Mouse (Mus musculus) megakaryocyte, embryonic 14.5 days (primary cell): Measurements from ENCODE around the gene Qser1. TPM values are rescaled to one million over a fixed set of nuclear protein-coding genes. Genes with fewer than 3 reads are reported as not detected.

Source experiments
- H3K27me3 ChIP-seq: replicated peaks from 2 replicates; pipeline ENCODE3; 2012; ENCODE audit warnings: inconsistent platforms
- H3K36me3 ChIP-seq: replicated peaks from 2 replicates; pipeline ENCODE3; 2012; ENCODE audit warnings: low read length, inconsistent platforms, mixed read lengths
- H3K4me1 ChIP-seq: 2 replicates; pipeline ENCODE4 v1.6.1; 2012; ENCODE audit warnings: inconsistent platforms
- H3K4me3 ChIP-seq: replicated peaks from 2 replicates; pipeline ENCODE3; 2012; ENCODE audit warnings: moderate library complexity, mild to moderate bottlenecking, inconsistent platforms
- H3K9me3 ChIP-seq: 2 replicates; pipeline ENCODE4 v1.6.1; 2012; ENCODE audit warnings: inconsistent platforms
- FLI1 ChIP-seq: IDR thresholded peaks from 2 replicates; pipeline ENCODE4 v1.6.1; 2012; ENCODE audit warnings: low read length, inconsistent platforms, mixed read lengths
- GATA1 ChIP-seq: IDR thresholded peaks from 3 replicates; pipeline ENCODE4 v1.6.1; 2012; ENCODE audit warnings: mixed read lengths, low read length, inconsistent platforms, borderline replicate concordance
- polyA plus RNA-seq: library from polyadenylated mRNA; stranded (reverse); fragments of >175 nt; gene quantifications from 2 replicates; pipeline ENCODE4 v1.2.3, GENCODE M21; 2012; ENCODE audit warnings: low replicate concordance; ENCODE audit not compliant: insufficient read depth

The Qser1 gene
- polyA plus RNA-seq, 1 experiment: 0.15 TPM

DNA sequence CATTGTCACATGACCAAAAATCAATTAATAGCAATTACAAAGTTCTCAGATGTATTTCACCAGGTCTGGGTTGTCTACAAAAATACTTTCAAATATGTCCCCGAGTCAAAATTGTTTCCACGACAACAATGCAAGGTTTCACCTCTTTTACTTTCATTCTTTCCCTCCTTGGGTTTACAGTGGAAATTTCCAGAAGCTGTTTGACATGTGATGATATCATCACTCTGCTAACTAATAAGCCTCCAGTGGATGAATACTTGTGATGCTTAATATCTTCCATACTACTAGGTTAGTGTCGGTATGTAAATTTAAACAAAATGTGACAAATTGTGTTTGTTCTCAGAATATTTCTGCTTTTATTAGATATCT, 33.4 kb upstream of the Qser1 start:
- peak overlapping the region; percentile 97 for H3K4me3 ChIP-seq
- no peak for TF ChIP-seq GATA1
- H3K27me3 ChIP-seq: peaks cover 32% of the 10 kb centered on the region
- no peaks in the 10 kb centered on the region for H3K9me3 ChIP-seq
- H3K4me1 ChIP-seq: peaks cover 41% of the 10 kb centered on the region
- no peaks in the 10 kb centered on the region for H3K36me3 ChIP-seq

DNA sequence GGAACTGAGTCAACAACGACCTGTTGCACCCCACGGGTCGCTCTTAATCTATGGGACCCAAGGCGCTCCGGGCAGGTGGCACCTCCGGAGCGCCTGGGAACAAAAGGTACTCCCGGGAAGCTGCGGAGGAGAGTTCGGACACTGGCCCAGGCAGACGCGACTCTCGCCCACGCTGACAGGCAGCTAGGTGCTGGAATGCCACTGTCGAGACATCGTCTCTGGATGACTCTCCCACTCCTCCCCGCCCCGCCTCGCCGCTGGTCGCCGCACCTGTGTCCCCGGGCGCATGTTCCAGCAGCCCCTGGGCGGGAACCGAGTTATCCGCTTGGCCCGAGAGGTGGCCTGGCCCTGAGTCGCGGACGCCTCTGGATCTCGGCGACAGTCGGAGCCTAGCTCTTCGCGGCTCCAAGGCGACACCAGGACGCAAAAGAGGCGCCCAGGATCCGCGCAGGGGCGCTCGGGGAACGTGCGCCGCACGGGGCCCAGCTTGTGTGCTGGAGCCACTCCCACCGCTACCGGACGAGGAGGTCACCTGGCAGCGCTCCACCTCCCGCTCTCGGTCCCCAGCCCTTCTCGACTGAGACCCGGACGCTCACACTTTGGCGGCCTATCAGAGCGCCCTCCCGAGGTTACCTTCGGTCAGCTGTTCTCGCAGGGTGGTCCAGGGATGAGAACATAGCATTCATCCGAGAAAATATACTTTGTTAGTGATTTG, 32.9 kb upstream of the Qser1 start, which contains the start of gene Prrg4:
TSS of gene Prrg4 (minus strand) at position 601 of the 715 bp plus-strand sequence.
- Histone ChIP-seq H3K9me3 (no peaks in the 10 kb centered on the region), H3K4me1 (peaks cover 41% of the 10 kb centered on the region), H3K27me3 (peaks cover 32% of the 10 kb centered on the region), H3K4me3 (peak within 1 kb of the TSS; percentile 97), H3K36me3 (no peaks in the 10 kb centered on the region)
- TF ChIP-seq GATA1 (no peak), FLI1 (no peak)

DNA sequence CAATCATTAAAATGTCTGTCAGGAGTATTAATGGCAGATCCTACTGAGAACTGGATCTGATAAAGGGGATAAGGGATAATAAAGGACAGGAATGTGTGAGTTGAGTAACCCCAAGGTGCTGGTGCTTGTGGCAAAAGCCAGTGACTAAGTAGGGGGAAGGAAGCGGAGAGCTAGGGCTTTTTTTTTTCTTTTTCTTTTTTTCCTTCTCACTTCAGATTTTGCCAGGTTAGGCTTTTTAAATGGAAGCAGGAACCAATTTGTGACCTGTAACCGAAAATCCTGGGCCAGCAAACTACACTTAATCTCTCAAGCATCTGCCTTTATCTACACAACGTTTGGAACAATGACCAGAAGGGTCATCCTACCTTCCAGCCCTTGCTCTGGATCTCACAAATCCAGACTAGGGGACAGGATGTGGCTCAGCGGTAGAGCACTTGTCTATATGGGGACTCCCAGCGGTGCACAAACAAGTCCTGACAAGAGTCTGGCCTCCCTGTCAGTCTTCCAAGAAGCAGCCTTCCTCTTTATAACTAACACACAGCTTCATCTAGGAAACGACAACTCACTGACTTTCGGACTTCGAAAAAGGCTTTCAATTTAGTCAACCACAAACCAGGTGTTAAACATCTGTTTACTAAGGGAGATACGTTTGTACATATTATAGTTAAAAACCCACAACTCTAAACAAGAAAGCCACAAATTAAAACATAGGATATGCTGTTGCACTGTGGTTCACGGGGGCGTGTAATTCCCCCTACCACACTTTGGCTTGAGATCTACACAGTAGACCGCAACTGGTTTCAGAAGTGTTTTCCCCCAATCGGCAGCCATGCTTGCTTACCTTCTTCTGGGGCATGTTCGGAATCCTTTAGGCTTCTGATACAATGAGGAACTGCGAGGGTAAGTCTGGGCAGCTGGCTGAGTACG, 31.9 kb upstream of the Qser1 start:
- Histone ChIP-seq H3K4me1 (peaks cover 40% of the 10 kb centered on the region), H3K9me3 (no peaks in the 10 kb centered on the region), H3K27me3 (peaks cover 30% of the 10 kb centered on the region), H3K36me3 (no peaks in the 10 kb centered on the region), H3K4me3 (peak overlapping the region; percentile 97)
- TF ChIP-seq FLI1: no peak

DNA sequence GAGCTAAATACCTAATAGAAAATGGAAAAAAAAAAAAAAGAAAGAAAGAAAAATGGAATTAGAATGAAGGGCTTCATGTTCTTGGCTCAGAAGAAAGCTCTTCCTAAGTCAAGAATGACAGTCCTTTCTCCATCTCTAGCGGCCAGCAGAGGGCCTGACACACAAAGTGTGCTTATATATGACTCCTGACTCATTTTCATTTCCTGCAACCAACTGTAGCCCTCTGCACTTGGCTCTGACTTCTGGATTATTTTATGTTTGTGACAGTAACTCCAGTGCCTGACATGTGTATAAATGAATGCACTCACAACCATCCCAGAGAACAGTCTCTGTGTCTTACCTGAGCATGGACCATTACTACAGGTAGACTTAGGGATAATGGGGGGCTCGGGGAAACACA, 31.1 kb upstream of the Qser1 start:
- H3K4me3 ChIP-seq: peak overlapping the region; percentile 74

DNA sequence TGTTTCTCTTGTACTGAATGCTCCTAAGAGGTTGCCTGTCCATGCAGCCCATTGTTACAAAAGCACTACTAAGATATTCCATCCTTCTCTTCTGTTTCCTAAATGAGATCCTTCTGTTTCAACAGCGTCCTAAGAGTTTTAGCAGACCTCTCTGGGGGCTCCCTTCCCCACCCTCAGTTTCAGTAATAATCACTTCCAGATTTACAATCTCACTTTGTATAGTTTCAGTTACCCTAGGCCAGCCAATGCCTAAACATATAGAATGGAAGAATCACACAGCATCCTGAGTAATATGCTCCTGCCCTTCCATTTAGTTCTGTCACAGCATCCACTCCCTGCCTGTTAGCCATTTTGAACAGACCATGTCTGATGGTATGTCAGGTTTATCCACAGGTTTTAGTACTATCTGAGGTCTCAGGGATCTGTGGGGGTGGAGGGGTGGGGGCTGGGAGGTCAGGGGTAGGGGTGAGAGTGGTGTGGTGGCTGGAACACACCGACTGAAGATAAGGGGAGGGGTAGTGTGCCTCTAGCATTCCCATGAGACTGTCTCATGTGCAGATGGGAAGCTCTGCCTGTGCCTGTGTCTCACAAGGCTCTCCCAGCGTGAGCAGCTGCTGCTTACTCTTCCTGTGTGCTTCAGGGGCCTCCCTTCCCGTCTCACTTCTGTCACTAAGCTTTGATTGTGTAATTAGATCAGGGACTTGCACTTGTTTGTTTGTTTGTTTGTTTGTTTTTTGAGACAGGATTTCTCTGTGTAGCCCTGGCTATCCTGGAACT, 30.3 kb upstream of the Qser1 start:
- H3K36me3 ChIP-seq: no peaks in the 10 kb centered on the region
- TF ChIP-seq GATA1 (no peak), FLI1 (no peak)

More for the DNA sequence above, 31.1 kb upstream of the Qser1 start:
- TF ChIP-seq FLI1 (no peak), GATA1 (no peak)
- Histone ChIP-seq H3K36me3 (no peaks in the 10 kb centered on the region), H3K4me1 (peaks cover 38% of the 10 kb centered on the region), H3K9me3 (no peaks in the 10 kb centered on the region), H3K27me3 (peaks cover 28% of the 10 kb centered on the region)

DNA sequence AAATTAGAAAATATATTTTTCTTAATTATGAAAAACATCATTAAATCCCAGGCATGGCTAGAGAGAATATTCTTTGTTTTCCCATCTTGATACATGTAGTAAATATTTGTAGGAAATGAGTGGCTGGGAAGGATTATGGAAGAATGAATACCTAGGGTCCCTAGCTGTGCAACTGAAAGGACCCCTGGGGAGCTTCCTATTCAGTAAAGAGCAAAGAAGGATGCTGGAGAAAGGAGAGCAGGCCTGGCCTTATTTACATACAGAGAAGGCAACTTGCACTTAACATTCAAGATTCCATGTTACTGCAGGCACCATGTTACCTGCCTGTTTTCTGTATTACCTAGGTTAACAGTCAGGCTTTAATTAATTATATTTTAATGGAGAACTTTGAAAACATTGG, 26.0 kb upstream of the Qser1 start:
- no peak overlapping the region for H3K4me3 ChIP-seq
- peaks cover 10% of the 10 kb centered on the region for H3K36me3 ChIP-seq
- H3K9me3 ChIP-seq: no peaks in the 10 kb centered on the region
- TF ChIP-seq FLI1 (no peak), GATA1 (no peak)
- H3K27me3 ChIP-seq: no peaks in the 10 kb centered on the region
- peaks cover 11% of the 10 kb centered on the region for H3K4me1 ChIP-seq

More for the DNA sequence above, 30.3 kb upstream of the Qser1 start:
- no peaks in the 10 kb centered on the region for H3K9me3 ChIP-seq
- H3K4me3 ChIP-seq: peak overlapping the region; percentile 65
- peaks cover 22% of the 10 kb centered on the region for H3K27me3 ChIP-seq
- peaks cover 38% of the 10 kb centered on the region for H3K4me1 ChIP-seq

DNA sequence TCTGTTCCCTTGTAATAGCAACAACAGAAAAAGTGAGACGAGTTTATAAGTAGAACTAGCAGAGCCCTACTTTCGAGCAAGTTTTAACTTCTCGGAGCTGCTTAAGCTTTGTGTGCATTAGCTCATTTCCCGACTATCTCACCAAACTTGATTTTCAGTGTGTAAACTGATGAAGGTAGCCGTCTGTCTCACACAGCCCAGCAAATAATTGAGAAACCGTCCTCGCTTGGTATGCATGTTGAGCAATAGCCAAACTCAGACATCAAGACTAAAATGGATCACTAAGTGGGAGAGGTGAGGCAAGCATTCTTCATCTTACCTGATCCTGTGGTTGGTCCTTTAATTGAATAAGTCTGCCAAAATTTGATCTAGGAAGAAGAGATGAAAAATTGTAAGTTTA, 25.2 kb upstream of the Qser1 start:
- no peaks in the 10 kb centered on the region for H3K9me3 ChIP-seq
- H3K4me1 ChIP-seq: peaks cover 5% of the 10 kb centered on the region
- TF ChIP-seq GATA1 (no peak), FLI1 (no peak)
- H3K36me3 ChIP-seq: peaks cover 10% of the 10 kb centered on the region
- H3K4me3 ChIP-seq: no peak overlapping the region
- no peaks in the 10 kb centered on the region for H3K27me3 ChIP-seq

DNA sequence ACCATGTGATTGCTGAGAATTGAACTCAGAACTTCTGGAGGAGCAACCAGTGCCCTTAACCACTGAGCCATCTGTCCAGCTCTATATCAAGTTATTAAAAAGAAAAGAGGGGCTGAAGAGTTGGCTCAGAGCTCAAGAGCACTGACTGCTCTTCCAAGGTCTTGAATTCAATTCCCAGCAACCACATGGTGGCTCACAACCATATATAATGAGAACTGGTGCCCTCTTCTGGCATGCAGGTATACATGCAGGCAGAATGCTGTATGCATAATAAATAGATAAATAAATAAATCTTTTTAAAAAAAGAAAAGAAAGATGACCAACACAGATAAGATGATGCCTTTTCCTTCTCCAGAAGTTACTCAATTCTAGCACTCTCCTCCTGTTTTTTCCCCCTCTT, 24.4 kb upstream of the Qser1 start:
- TF ChIP-seq GATA1 (no peak), FLI1 (no peak)
- Histone ChIP-seq H3K36me3 (peaks cover 10% of the 10 kb centered on the region), H3K4me3 (no peak overlapping the region), H3K9me3 (no peaks in the 10 kb centered on the region), H3K4me1 (no peaks in the 10 kb centered on the region), H3K27me3 (no peaks in the 10 kb centered on the region)

DNA sequence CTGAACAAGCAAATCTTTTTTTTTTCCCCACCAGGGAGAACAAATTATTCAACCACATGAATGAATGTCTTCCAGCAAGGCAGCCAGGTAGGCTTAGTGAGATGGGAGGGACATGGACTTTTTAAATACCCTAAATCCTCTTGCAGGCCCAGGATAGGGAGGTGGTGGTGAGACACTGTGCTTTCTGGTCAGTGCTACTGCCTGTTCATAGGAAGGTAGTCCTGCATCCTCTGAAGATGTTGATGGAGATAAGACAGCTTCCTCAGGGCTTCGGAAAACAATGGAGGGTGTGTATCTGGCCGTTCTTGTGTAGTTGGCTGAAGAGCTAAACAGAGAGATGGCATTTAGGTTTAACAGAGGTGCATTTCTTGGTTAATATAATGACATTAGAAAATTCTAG, 15.9 kb upstream of the Qser1 start:
- peaks cover 8% of the 10 kb centered on the region for H3K36me3 ChIP-seq
- no peak overlapping the region for H3K4me3 ChIP-seq
- H3K4me1 ChIP-seq: no peaks in the 10 kb centered on the region
- no peaks in the 10 kb centered on the region for H3K9me3 ChIP-seq
- no peaks in the 10 kb centered on the region for H3K27me3 ChIP-seq
- TF ChIP-seq GATA1 (no peak), FLI1 (no peak)
